Mouse (Mus musculus): ENCODE data around the gene Smoc1.

The Smoc1 gene

DNA sequence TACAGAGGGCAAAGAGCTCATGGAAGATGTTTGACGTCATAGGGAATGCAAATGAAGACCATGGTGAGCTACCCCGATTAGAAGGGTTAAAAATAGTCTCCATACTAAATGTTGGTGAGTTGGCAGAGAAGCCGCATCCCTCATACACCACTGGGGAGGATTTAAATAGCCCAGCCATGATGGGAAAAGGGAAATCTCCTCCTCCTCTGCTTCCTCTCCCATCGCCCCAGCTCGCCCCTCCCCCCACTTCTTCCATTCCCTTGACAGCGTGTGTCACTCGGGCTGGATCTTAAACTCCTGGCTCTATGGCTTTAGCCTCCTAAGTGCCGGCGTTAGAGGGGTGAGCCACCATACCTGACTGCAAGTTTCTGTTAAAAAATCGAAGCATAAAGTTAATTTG lies 117.6 kb downstream of the Smoc1 start:
- H3K4me1 ChIP-seq (replicated peaks; ENCODE audit: low read depth, low read length), result no peaks in the 10 kb centered on the region
- no peak for TF ChIP-seq NANOG (IDR thresholded peaks at IDR 0.05; ENCODE audit: borderline replicate concordance, low read length)
- TF ChIP-seq POU5F1 (IDR thresholded peaks at IDR 0.05; ENCODE audit: borderline replicate concordance, low read length), result no peak
- TF ChIP-seq CTCF (conservative IDR thresholded peaks at IDR 0.05; ENCODE audit: low read length), result no peak
- no peak overlapping the region for H3K4me3 ChIP-seq (replicated peaks; ENCODE audit: low read length)
- peaks cover 18% of the 10 kb centered on the region for H3K36me3 ChIP-seq (ENCODE audit: insufficient read depth, low read length)
- H3K9me3 ChIP-seq (ENCODE audit: low read length), result peaks cover 10% of the 10 kb centered on the region; the same call in 1 of the 2 replicates
- no peaks in the 10 kb centered on the region for H3K27me3 ChIP-seq (ENCODE audit: insufficient read depth, low read length)

- no peaks in the 10 kb centered on the region; the same call in 1 of the 2 replicates for H3K36me3 ChIP-seq (ENCODE audit: insufficient read depth, low read length)
- H3K9me3 ChIP-seq (ENCODE audit: low read length), result no peaks in the 10 kb centered on the region
- H3K27me3 ChIP-seq (ENCODE audit: insufficient read depth, low read length), result no peaks in the 10 kb centered on the region
- H3K4me3 ChIP-seq (replicated peaks; ENCODE audit: low read length), result no peak overlapping the region
- H3K4me1 ChIP-seq (replicated peaks; ENCODE audit: low read depth, low read length), result no peaks in the 10 kb centered on the region
- TF ChIP-seq POU5F1 (IDR thresholded peaks at IDR 0.05; ENCODE audit: borderline replicate concordance, low read length), result no peak
- TF ChIP-seq CTCF (conservative IDR thresholded peaks at IDR 0.05; ENCODE audit: low read length), result no peak
- no peak for TF ChIP-seq NANOG (IDR thresholded peaks at IDR 0.05; ENCODE audit: borderline replicate concordance, low read length)
Measured at GRCm38 (mm10) chr12:81146417-81147180, 120.0 kb downstream of the Smoc1 start.

DNA sequence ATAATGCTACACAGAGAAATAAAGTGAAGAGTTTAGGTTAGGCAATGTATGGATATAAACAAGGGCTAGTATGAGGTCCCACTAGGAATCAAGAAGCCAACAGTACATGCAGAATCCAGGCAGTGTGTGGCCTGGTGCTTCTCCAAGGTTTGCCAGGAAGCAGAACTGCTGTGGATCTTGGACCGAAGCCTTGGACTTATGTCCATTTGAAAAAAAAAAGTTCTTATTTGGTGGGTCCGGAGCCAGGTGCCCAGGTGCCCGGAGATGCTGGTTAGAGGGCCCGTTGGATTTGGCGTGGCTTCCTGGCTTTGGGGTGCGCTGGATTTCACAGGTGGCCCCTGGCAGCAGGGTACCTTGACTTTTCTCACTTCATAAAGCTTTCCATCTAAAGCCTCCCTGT lies 121.3 kb downstream of the Smoc1 start:
- peaks cover 12% of the 10 kb centered on the region for H3K36me3 ChIP-seq (ENCODE audit: insufficient read depth, low read length)
- H3K27me3 ChIP-seq (ENCODE audit: insufficient read depth, low read length), result no peaks in the 10 kb centered on the region
- H3K4me1 ChIP-seq (replicated peaks; ENCODE audit: low read depth, low read length), result no peaks in the 10 kb centered on the region
- TF ChIP-seq CTCF (conservative IDR thresholded peaks at IDR 0.05; ENCODE audit: low read length), result no peak
- no peak for TF ChIP-seq NANOG (IDR thresholded peaks at IDR 0.05; ENCODE audit: borderline replicate concordance, low read length)
- TF ChIP-seq POU5F1 (IDR thresholded peaks at IDR 0.05; ENCODE audit: borderline replicate concordance, low read length), result no peak
- no peak overlapping the region for H3K4me3 ChIP-seq (replicated peaks; ENCODE audit: low read length)
- H3K9me3 ChIP-seq (ENCODE audit: low read length), result no peaks in the 10 kb centered on the region

GRCm38 (mm10) chr12:81150917-81151316 lies 124.3 kb downstream of the Smoc1 start:
- no peak overlapping the region for H3K4me3 ChIP-seq (replicated peaks; ENCODE audit: low read length)
- no peaks in the 10 kb centered on the region for H3K27me3 ChIP-seq (ENCODE audit: insufficient read depth, low read length)
- no peak for TF ChIP-seq NANOG (IDR thresholded peaks at IDR 0.05; ENCODE audit: borderline replicate concordance, low read length)
- no peak for TF ChIP-seq CTCF (conservative IDR thresholded peaks at IDR 0.05; ENCODE audit: low read length)
- no peak for TF ChIP-seq POU5F1 (IDR thresholded peaks at IDR 0.05; ENCODE audit: borderline replicate concordance, low read length)
- peaks cover 8% of the 10 kb centered on the region; the same call in 1 of the 2 replicates for H3K9me3 ChIP-seq (ENCODE audit: low read length)
- H3K4me1 ChIP-seq (replicated peaks; ENCODE audit: low read depth, low read length), result no peaks in the 10 kb centered on the region
- H3K36me3 ChIP-seq (ENCODE audit: insufficient read depth, low read length), result peaks cover 41% of the 10 kb centered on the region

- TF ChIP-seq POU5F1 (IDR thresholded peaks at IDR 0.05; ENCODE audit: borderline replicate concordance, low read length), result no peak
- TF ChIP-seq CTCF (conservative IDR thresholded peaks at IDR 0.05; ENCODE audit: low read length), result no peak
- TF ChIP-seq NANOG (IDR thresholded peaks at IDR 0.05; ENCODE audit: borderline replicate concordance, low read length), result no peak
- H3K9me3 ChIP-seq (ENCODE audit: low read length), result peaks cover 8% of the 10 kb centered on the region; the same call in 1 of the 2 replicates
Measured at GRCm38 (mm10) chr12:81152082-81152481, 125.5 kb downstream of the Smoc1 start.

GRCm38 (mm10) chr12:81155675-81156074 lies 129.1 kb downstream of the Smoc1 start:
- Histone ChIP-seq H3K36me3 (ENCODE audit: insufficient read depth, low read length) (peaks cover 59% of the 10 kb centered on the region), H3K9me3 (ENCODE audit: low read length) (peaks cover 8% of the 10 kb centered on the region; the same call in 1 of the 2 replicates), H3K27me3 (ENCODE audit: insufficient read depth, low read length) (no peaks in the 10 kb centered on the region), H3K4me1 (replicated peaks; ENCODE audit: low read depth, low read length) (no peaks in the 10 kb centered on the region), H3K4me3 (replicated peaks; ENCODE audit: low read length) (no peak overlapping the region)
- TF ChIP-seq POU5F1 (IDR thresholded peaks at IDR 0.05; ENCODE audit: borderline replicate concordance, low read length), result no peak
- no peak for TF ChIP-seq CTCF (conservative IDR thresholded peaks at IDR 0.05; ENCODE audit: low read length)
- TF ChIP-seq NANOG (IDR thresholded peaks at IDR 0.05; ENCODE audit: borderline replicate concordance, low read length), result no peak

More at GRCm38 (mm10) chr12:81152082-81152481, 125.5 kb downstream of the Smoc1 start:
- H3K36me3 ChIP-seq (ENCODE audit: insufficient read depth, low read length), result peaks cover 48% of the 10 kb centered on the region
- H3K27me3 ChIP-seq (ENCODE audit: insufficient read depth, low read length), result no peaks in the 10 kb centered on the region
- no peaks in the 10 kb centered on the region for H3K4me1 ChIP-seq (replicated peaks; ENCODE audit: low read depth, low read length)
- no peak overlapping the region for H3K4me3 ChIP-seq (replicated peaks; ENCODE audit: low read length)

DNA sequence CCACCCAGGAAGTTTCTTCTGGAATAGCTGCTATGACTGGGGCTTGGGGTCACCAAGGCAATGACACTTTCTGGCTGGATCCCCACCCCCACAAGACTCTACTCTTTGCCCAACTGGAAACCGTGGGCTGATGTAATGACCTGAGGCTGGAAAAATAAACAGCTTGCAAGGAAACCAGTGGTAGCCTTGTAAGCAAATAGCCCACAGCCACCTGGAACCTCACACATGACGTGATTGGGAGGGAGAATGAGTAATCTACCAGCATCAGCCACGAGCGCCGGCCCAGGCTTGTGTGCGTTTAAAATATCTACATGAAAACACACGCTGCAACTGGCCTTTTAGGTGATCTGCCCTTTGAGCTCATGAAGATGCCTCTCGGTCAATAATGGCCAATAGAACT lies 130.2 kb downstream of the Smoc1 start:
- Histone ChIP-seq H3K4me1 (replicated peaks; ENCODE audit: low read depth, low read length) (no peaks in the 10 kb centered on the region), H3K9me3 (ENCODE audit: low read length) (peaks cover 8% of the 10 kb centered on the region; the same call in 1 of the 2 replicates), H3K36me3 (ENCODE audit: insufficient read depth, low read length) (peaks cover 58% of the 10 kb centered on the region), H3K4me3 (replicated peaks; ENCODE audit: low read length) (no peak overlapping the region), H3K27me3 (ENCODE audit: insufficient read depth, low read length) (no peaks in the 10 kb centered on the region)
- TF ChIP-seq CTCF (conservative IDR thresholded peaks at IDR 0.05; ENCODE audit: low read length) (no peak), POU5F1 (IDR thresholded peaks at IDR 0.05; ENCODE audit: borderline replicate concordance, low read length) (no peak), NANOG (IDR thresholded peaks at IDR 0.05; ENCODE audit: borderline replicate concordance, low read length) (no peak)

DNA sequence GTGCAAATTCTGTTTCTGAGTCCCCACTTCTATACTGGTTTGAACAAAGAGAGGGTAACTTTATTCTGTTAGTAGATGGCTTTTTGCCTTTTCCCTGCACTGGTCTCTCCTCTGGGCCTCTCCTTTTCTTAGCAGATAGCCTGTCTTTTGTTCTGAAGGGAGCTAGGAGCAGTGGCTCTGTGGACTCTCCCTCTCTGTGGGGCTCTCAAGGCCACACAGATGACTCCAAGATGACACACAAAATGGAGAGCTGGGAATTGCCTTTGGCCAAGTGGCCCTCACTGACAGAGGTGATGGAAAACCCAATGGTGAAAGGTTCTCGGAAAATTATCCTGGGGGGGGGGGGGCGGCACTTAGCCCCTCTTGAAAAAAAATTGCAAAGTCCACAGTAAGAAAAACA lies 133.3 kb downstream of the Smoc1 start:
- Histone ChIP-seq H3K4me1 (replicated peaks; ENCODE audit: low read depth, low read length) (no peaks in the 10 kb centered on the region), H3K27me3 (ENCODE audit: insufficient read depth, low read length) (no peaks in the 10 kb centered on the region), H3K36me3 (ENCODE audit: insufficient read depth, low read length) (peaks cover 32% of the 10 kb centered on the region), H3K4me3 (replicated peaks; ENCODE audit: low read length) (no peak overlapping the region), H3K9me3 (ENCODE audit: low read length) (peaks cover 8% of the 10 kb centered on the region; the same call in 1 of the 2 replicates)
- no peak for TF ChIP-seq NANOG (IDR thresholded peaks at IDR 0.05; ENCODE audit: borderline replicate concordance, low read length)
- no peak for TF ChIP-seq POU5F1 (IDR thresholded peaks at IDR 0.05; ENCODE audit: borderline replicate concordance, low read length)

All from E14TG2a.4 (cell line).